Mouse (Mus musculus) mouse trophoblast stem cell (cell line): ENCODE measurements around the gene Cxcl1.

Source experiments
- in situ Hi-C, 2 experiments: fragments of 300-500 bp; cut with MseI, MboI; formaldehyde crosslinking; loops; 2 replicates in 1 of 2; 3 replicates in 1 of 2; pipeline ENCODE4 v1.15.1; 2025

Cxcl1 gene

DNA sequence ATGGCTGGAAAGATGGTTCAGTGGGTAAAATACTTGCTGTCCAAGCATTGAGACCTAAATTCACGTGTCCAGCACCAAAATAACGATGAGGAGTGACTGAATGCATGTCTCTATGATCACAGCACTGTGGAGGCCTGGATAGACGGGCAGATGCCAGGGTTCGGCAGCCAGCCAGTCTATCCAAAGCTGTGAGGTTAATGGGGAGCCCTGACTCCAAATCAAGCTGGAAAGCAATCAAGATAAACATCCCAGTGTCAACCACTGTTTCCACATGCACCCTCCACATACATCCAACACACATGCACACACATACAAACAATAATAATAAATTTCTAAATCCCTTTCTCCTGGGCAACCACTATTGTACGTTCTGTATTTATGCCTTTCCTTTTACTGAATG is 2.4 kb upstream of the Cxcl1 start:
- in situ Hi-C loops: no loop called here

DNA sequence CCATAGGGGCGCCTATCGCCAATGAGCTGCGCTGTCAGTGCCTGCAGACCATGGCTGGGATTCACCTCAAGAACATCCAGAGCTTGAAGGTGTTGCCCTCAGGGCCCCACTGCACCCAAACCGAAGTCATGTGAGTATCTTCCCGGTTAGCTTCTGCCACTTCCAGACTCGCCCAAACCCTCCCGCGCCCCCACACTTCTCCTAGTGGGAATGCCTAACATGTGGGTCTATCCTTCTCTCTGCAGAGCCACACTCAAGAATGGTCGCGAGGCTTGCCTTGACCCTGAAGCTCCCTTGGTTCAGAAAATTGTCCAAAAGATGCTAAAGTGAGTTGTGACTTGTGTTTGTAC is 398 bp downstream of the Cxcl1 start:
- in situ Hi-C loops: no loop called here

DNA sequence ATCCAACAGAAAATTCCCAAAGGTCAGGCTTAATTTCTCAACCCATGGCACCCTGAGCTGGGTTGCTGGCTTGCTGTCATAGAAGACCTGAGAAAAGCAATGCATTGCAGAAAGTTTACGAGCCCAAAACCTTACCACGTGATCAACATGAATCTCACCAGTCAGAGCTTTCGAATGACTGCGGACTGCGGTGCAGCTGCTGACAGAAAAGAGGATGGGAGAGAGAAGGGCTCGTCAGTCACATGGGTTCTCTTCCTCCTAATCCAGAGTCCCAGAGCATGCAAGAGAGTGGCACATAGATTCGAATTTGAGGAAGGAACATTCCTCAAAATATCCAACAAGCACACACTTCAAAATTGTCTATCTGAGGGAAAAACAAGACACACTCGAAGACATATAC is 3.2 kb downstream of the Cxcl1 start:
- in situ Hi-C loops: no loop called here

DNA sequence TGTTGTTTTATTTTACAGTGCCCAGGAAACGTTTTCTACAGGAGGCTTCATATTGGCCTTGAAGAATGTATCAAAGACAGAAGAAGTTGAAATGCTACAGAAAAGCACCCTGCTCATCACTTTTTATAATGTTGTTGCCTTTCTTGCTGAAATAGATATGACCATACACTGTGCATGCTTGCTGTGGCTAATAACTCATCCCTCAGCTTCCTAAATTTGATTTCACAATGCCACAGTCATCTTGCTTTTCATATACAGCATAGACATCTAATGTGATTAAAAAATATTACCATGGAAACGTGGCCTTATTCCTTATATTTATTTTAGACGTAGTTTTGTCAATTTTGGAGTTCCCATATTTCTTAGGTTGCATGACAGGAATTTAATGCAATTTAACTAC is 6.4 kb downstream of the Cxcl1 start:
- in situ Hi-C loops: no loop called here

DNA sequence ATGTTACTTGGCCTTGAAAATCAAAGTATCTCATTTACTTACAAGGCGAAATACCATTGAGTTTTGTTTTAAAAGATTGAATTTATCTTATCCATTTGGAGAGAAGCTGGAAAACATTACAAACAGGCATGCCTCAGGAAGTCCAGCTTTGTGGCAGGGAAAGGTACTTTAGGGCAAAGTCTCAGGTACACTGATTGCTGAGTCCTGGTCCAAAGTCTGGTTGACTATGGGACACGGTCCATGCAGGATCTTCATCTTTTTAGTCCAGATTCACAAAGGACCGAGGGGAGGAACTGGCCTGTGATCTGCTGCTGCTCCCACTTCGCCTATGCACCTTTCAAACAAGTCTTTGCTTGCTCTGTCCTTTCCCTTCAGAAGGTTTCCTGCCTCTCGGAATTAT is 8.3 kb downstream of the Cxcl1 start:
- in situ Hi-C loops: no loop called here

DNA sequence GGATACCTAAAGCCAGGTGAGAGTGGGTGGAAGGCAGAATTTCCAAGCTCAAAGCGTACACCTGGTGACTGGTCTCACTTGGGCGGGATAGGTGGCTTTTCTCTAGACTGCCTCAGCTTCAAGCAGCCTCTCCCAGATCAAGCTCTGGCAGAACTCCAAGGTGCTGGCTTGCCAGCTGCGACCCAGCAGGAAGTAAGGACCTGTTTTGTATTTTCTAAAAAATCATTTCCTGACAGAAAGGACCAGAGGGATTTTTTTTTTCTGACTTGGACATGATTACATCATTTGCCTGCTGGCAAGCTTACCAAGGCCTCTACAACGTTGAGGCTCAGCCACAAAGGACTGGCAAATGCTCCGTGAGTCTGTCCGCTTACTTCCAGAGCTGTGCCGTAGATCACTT is 9.1 kb downstream of the Cxcl1 start:
- in situ Hi-C loops: loop anchor here (10.0 kb wide), 1 partner anchor 235 kb away; no protein-coding TSS in a partner anchor

DNA sequence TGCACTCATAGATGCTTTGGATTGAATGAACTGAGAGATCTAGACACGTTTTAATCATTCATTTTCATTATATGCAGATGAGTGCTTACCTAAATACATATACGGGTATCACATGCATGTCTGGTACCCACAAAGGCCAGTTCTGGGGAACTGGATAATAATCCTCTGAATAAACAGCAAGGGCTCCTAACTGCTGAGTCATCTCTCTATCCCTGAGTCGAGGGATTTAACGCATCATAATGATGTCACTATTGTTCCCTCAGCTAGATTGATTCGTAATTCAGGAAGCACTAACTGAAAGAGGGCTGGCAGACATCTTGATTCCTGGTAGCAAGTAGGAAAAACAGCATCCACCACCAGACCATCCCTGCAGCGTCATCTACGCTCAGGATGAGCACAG is 9.6 kb downstream of the Cxcl1 start:
- in situ Hi-C loops: loop anchor here (10.0 kb wide), 1 partner anchor 236 kb away; no protein-coding TSS in a partner anchor

DNA sequence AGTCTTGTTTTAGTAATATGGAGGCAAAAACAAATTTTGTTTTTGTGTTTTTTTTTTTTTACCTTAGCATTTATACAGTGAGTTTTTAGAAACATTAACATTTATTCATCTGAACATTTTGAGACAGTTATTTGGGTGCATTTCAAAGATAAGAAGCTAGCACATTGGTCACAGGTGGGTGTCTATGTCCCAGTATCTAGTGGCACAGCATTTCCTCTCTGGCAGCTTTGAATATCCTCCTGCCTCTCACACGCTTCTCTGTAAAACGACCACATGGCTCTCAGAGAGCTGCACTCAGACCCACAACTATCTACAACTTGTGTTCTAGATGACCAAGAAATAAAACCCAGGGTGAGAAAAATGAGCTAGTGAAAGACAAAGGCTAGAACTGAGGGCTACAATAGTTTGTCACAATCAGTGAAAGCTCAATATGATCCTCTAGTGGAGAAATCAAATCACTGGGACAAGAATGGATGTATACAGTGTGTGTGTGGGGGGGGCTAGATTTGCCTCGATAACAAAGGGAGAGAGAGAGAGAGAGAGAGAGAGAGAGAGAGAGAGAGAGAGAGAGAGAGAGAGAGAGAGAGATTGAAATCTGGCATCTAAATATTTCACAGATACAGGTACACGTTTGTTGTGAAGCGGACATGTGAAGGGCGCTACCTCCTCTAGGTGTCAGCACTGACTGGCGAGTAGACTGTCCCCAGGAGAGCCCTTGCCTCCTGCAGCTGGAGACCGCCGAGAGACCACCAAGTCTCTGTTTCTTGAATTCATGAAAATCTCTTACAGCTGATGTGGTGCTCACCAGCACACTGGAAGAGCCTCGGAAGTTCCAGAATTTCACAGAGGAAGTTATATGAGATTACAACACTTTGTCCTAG is 11.6 kb downstream of the Cxcl1 start:
- in situ Hi-C loops: loop anchor here (10.0 kb wide), 1 partner anchor 238 kb away; no protein-coding TSS in a partner anchor

DNA sequence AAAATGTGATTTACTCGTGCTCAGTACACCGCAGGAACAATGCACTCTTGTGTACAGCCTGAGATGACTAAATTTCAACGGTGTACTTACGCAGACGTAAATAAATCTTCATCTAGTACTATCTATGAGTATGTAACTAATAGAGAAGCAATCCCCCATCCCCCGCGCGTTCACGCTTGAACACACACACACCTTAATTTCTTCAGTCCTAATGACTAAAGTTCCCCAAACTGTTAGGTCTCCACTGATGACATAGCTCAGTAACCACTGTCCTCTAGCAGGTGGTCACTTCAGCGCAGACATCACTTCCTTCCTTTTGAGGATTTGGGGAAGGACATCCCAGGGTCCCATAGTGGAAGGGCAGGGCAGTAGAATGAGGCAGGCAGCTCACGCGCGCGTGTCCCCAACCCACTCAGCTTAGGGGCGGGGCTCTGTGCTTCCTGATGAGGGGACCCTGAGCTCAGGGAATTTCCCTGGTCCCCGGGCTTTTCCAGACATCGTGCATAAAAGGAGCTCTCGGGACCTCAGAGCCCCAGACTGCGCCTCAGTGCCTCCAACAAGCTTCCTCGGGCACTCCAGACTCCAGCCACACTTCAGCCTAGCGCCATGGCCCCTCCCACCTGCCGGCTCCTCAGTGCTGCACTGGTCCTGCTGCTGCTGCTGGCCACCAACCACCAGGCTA is 12.4 kb downstream of the Cxcl1 start, which contains the start of gene Cxcl2:
Gene Cxcl2, plus strand, starts transcription at position 533 of the 682 bp plus-strand sequence.
- in situ Hi-C loops: loop anchor here (10.0 kb wide), 1 partner anchor 239 kb away; no protein-coding TSS in a partner anchor

DNA sequence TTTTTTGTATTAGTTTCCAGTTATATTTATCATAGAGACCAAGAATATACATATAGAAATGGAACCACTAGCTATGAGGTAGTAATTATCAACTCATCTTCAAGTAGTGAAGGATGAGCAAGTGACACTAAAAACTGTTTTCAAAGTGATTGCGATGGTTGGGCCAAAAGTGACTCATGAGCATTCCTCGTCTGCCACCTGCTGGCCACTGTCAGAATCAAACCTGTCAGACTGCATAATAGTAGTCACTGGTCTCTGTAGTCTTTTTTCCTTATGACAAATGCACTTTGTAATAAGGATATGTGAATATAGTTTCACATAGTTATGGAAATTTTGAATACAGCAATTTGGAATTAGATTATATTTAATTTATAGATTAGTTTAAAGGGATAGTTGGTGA is 17.9 kb downstream of the Cxcl1 start:
- in situ Hi-C loops: loop anchor here (10.0 kb wide), 1 partner anchor 244 kb away; no protein-coding TSS in a partner anchor

DNA sequence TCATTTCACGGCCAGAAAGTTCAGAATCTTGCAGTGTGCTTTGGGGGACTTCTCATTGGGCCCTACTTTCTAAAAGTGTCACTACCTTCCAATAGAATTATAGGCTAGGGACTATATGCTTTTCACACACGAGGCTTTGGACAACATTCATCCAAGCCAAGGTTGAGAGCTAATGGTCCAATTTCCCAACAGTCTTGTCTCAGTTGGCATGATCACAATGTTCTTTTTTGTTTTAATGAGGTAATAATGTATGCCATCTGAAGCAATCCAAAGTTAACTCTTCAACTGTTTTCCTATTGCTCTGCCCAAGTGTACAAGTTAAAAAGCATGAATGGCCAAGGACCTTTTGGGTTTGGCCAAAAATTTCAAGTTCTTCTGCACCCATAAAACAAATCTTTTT is 28.5 kb downstream of the Cxcl1 start:
- in situ Hi-C loops: no loop called here

DNA sequence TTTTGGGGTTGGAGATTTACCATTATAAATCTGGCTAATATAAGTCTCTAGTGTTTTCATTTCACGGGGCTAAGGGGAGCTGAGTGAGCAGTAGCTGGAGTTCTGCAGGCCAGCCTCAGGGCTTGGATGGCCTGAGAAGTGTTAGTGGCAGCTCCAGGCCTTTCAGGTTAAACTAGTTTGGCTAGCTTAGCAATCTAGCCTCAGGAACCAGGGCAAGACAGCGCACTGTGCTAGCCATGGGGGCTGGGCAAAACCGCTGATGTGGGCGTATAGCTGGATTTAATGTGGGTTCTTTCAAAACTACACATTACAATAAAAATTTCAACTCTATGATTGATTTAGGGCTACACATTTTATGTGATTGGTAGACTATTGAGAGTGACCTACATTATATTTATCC is 31.9 kb downstream of the Cxcl1 start:
- in situ Hi-C loops: no loop called here

DNA sequence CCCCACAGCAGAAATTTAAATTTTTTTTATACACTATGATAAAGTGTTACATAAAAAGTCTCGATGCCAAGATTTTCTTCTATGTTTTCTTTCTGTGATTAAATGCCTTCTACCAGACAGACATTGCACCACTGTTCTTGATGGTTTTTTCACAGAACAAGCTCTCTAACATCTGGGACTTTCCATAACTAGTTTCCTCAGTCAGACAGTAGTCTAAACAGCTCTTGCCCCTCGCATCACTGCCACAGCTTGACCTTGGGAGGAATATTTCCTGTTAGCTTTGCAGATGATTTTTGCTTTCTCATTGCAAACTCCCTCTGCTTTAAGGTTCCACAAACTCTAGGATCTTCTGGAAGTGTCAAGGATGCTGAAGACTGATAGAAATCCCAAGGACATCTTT is 39.5 kb downstream of the Cxcl1 start:
- in situ Hi-C loops: no loop called here

DNA sequence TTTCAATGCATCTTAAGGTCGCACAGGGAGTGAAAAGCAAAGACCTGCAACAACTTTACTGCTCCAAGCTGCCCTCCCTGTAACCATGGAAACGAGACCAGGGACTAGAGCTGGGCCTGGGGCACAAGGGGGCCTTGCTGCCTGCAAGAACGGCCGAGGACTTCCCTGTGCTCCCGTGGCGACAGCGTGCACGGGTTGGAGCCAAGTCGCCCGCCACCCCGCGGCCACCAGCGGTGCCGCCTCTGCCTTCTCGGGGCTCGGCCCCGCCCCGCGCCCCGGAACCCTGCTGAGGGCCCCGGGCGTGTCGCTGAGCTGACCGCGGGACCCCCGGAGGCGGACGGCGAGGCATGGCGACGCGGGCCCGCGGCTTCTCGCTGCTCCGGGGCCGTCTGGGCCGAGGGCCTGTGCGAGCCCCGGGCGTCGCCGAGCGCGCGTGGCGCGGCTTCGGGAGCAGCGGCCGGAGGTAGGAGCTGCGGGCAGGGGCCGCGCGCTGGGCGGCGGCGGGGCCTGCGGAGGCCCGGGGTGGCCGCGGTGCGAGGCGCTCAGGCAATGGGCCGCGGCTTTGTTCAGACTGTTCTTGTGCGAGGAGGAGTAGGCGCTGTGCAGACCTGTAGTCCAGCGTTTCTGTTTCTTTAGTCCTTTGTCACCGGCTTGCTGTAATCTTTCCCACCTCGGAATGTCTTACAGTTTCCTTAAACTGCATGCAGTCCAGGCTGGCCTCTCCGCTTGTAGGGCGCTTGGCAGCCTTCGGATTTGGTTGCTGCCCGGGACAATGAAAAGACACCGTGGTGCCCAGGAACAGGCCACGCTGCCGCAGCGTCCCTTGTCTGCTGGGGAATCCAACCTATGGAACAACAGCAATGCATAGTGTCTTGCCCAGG is 40.2 kb downstream of the Cxcl1 start, which contains the start of gene Mthfd2l:
Gene Mthfd2l, plus strand, starts transcription at position 147 of the 881 bp plus-strand sequence.
- in situ Hi-C loops: no loop called here

DNA sequence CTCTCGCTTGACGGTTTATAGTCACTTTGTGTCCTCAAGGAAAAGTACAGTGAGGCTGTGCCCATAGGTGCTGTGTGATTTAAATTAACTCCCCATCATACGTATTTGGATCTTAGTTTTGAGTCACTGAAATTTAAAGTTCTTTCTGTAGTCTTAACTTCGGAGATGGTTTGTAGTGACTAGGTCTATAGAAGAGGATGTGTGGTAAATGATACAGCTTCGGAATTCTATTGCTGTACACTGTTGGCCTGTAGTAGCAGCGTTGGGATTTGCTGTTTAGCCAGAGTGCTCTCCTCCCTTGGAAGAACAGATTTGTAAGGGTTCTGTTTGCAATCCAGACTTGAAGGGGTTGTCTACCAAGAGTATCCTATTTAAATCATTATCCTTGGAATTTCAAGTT is 40.9 kb downstream of the Cxcl1 start:
- in situ Hi-C loops: no loop called here

DNA sequence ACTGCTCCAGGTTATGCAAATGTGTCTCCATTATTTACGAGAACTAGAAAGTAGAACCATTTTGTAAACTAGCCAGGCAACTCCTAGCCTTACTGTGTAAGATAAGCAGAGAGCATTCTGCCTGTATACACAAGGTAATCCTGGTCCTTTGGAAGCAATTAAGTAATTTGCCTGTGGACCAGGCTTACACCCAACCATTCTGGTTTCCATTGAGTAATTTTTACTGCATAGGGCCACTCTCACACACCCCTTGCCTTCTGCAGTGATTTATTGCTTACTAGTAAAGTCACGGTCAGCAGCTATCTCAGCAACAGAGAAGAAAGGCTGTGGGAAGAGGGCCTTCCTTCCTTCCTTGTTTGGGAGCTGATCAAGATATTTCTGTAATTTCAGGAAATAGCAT is 45.7 kb downstream of the Cxcl1 start:
- in situ Hi-C loops: no loop called here
